Mouse (Mus musculus) ES-E14 (cell line): ENCODE measurements at regions not wholly inside any gene's neighbourhood (a gene's known extent, or its start where the extent isn't known, plus 50 kb on each side); places are given as distances from the start of the nearest gene placed in this dataset.
"Not testable (repeated sequence)": the region's sequence is repeated elsewhere in the genome, so short reads cannot be mapped to it uniquely, and the experiment has no call there.

Experiments
- DNase-seq: peaks from one replicate; pipeline ENCODE4 v3.0.0-alpha.2; 2013; ENCODE audit warnings: low read depth, low spot score
- H3K27ac ChIP-seq: 2 replicates; pipeline ENCODE4 v1.5.1; 2012; ENCODE audit warnings: low read depth, mild to moderate bottlenecking, low read length, moderate library complexity, mixed read lengths; ENCODE audit not compliant: poor library complexity, insufficient read depth, severe bottlenecking
- H3K36me3 ChIP-seq: 2 replicates; pipeline ENCODE4 v1.6.1; 2012; ENCODE audit warnings: mild to moderate bottlenecking, low read length, moderate library complexity, mixed read lengths; ENCODE audit not compliant: control insufficient read depth, poor library complexity, insufficient read depth, severe bottlenecking
- H3K4me1 ChIP-seq, 2 experiments: fragments of 150-350 bp in 1 of 2; sonication (generic) in 1 of 2; 2 replicates each; pipeline ENCODE4 v1.6.1; 2012; ENCODE audit warnings: low read length in 2 of 2, mild to moderate bottlenecking in 1 of 2, mixed read lengths in 1 of 2; ENCODE audit not compliant: control insufficient read depth in 2 of 2, insufficient read depth in 2 of 2, poor library complexity in 1 of 2
- H3K4me3 ChIP-seq, 2 experiments: fragments of 150-350 bp in 1 of 2; sonication (generic) in 1 of 2; 2 replicates each; pipeline ENCODE4 v1.5.1; 2012; ENCODE audit warnings: low read length in 2 of 2, low read depth in 1 of 2, mild to moderate bottlenecking in 1 of 2, mixed read lengths in 1 of 2; ENCODE audit not compliant: insufficient read depth in 1 of 2, poor library complexity in 1 of 2, severe bottlenecking in 1 of 2
- H3K9ac ChIP-seq: 2 replicates; pipeline ENCODE4 v1.6.1; 2012; ENCODE audit warnings: low read depth, mild to moderate bottlenecking, low read length, mixed read lengths; ENCODE audit not compliant: poor library complexity, insufficient read depth, severe bottlenecking
- H3K9me3 ChIP-seq: fragments of 150-350 bp; sonication (generic); 2 replicates; pipeline ENCODE4 v1.6.1; 2012; ENCODE audit warnings: low read depth, mild to moderate bottlenecking, low read length; ENCODE audit not compliant: control insufficient read depth, insufficient read depth
- CHD2 ChIP-seq: IDR thresholded peaks from 2 replicates; pipeline ENCODE4 v1.6.1; 2014; ENCODE audit warnings: mild to moderate bottlenecking, low read depth, low read length, inconsistent platforms
- HCFC1 ChIP-seq: IDR thresholded peaks from 2 replicates; pipeline ENCODE4 v1.6.1; 2012; ENCODE audit warnings: low read length, inconsistent platforms, borderline replicate concordance; ENCODE audit not compliant: insufficient read depth
- MAFK ChIP-seq: IDR thresholded peaks from 2 replicates; pipeline ENCODE4 v1.6.1; 2014; ENCODE audit warnings: mild to moderate bottlenecking, low read depth, low read length, inconsistent platforms; ENCODE audit not compliant: insufficient read depth
- ZC3H11A ChIP-seq: IDR thresholded peaks from 2 replicates; pipeline ENCODE4 v1.6.1; 2012; ENCODE audit warnings: low read depth, mild to moderate bottlenecking, inconsistent platforms, low read length, borderline replicate concordance
- ZNF384 ChIP-seq: IDR thresholded peaks from 2 replicates; pipeline ENCODE4 v1.6.1; 2012; ENCODE audit warnings: low read depth, low read length, inconsistent platforms
- in situ Hi-C, 2 experiments: fragments of 600-800 bp; cut with MboI; formaldehyde crosslinking; loops; one replicate each; pipeline ENCODE4 v1.15.1; 2025; ENCODE audit warnings: low sequenced_read_pairs in 2 of 2, inconsistent platforms in 1 of 2; ENCODE audit not compliant: unreplicated experiment in 2 of 2

- Histone ChIP-seq H3K27ac (no peak overlapping the region), H3K9me3 (no peaks in the 10 kb centered on the region), H3K4me3 (no peak overlapping the region), H3K36me3 (no peaks in the 10 kb centered on the region), H3K9ac (no peak overlapping the region), H3K4me1 (no peaks in the 10 kb centered on the region)
- TF ChIP-seq ZNF384 (no peak), MAFK (no peak), ZC3H11A (no peak), CHD2 (no peak), HCFC1 (no peak)
- in situ Hi-C loops, result no loop called here
- DNase-seq, result no peak
These were observed 575.8 kb upstream of the Cobl start for GRCm38 (mm10) chr11:13040584-13040983.

- in situ Hi-C loops, result no loop called here
These were observed 567.7 kb upstream of the Cobl start for GRCm38 (mm10) chr11:13032464-13032863.

GRCm38 (mm10) chr11:13008838-13009237 lies 544.1 kb upstream of the Cobl start:
- H3K36me3 ChIP-seq, in situ Hi-C loops, DNase-seq, H3K9me3 ChIP-seq, H3K27ac ChIP-seq, H3K4me3 ChIP-seq, H3K9ac ChIP-seq: not testable (repeated sequence)
- H3K4me1 ChIP-seq, result peaks cover 3 to 12% of the 10 kb centered on the region in 2 experiments; a peak in 3 of 4 replicates

More at GRCm38 (mm10) chr11:13032464-13032863, 567.7 kb upstream of the Cobl start:
- Histone ChIP-seq H3K4me3 (no peak overlapping the region), H3K36me3 (no peaks in the 10 kb centered on the region), H3K4me1 (no peaks in the 10 kb centered on the region), H3K9ac (no peak overlapping the region), H3K27ac (no peak overlapping the region), H3K9me3 (no peaks in the 10 kb centered on the region)
- no peak for DNase-seq
- TF ChIP-seq ZNF384, result no peak
- no peak for TF ChIP-seq ZC3H11A
- no peak for TF ChIP-seq MAFK
- no peak for TF ChIP-seq HCFC1
- no peak for TF ChIP-seq CHD2

DNA sequence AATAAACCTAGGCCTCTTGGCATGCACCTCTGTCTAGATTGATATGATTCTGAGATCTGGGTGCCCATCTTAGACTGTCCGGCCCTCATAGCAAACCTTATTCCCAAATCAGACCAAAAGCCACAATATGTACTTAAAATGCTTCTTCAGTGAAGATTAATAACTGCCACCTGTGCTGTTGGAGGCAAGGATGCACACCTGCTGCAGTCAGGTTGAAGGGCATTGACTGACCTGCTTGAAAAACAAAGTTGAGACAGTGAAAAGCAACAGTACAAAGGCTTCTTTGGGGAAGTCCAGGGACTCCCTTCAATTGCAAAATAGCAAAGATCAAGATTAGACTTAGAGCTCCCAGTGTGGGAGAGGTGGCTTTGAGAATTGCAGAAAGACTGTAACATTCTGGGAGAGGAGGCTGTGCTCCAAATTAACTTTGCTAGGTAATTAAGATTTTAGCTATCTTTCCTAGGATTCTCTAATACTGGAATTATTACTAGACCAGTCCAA lies 541.8 kb upstream of the Cobl start:
- H3K36me3 ChIP-seq, H3K9me3 ChIP-seq, in situ Hi-C loops, DNase-seq, H3K4me3 ChIP-seq, H3K9ac ChIP-seq: not testable (repeated sequence)
- Histone ChIP-seq H3K27ac (peak overlapping the region; percentile 70; the same call in 1 of the 2 replicates), H3K4me1 (peaks cover 5 to 14% of the 10 kb centered on the region in 2 experiments; a peak in 3 of 4 replicates)

DNA sequence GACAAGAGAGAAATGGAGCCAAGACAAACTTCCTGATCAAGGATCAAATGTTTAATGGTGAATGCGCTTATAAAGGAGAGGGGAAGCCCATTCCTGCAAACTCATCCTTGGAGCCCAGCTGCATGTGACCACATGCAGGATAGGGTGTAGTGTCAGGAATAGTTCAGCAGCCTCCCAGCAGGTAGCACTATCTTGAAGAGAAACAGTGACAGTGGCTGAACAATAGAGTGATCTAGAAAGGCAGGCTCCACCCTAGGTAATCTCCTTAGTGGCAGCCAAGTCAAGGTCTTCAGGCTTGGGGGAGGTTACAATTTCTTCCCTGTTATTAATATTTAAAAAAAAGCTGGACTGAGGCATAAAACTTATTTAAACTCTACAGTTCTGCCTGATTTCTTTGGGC lies 540.5 kb upstream of the Cobl start:
- no peaks in the 10 kb centered on the region for H3K9me3 ChIP-seq
- DNase-seq, result peak; percentile 75
- peak overlapping the region; percentile 97 for H3K27ac ChIP-seq
- TF ChIP-seq CHD2 (no peak), ZC3H11A (no peak), ZNF384 (no peak), HCFC1 (no peak), MAFK (peak; percentile 77)
- H3K4me1 ChIP-seq, result peaks cover 5 to 14% of the 10 kb centered on the region in 2 experiments; a peak in 3 of 4 replicates
- peaks cover 2% of the 10 kb centered on the region; the same call in 1 of the 2 replicates for H3K36me3 ChIP-seq
- H3K4me3 ChIP-seq, result peak overlapping the region; percentile 16 to 21; a peak in 1 of 4 replicates
- H3K9ac ChIP-seq, result no peak overlapping the region
- in situ Hi-C loops, result no loop called here
